Mouse (Mus musculus): Measurements from ENCODE around the gene Vars2. TPM values are rescaled to one million over a fixed set of nuclear protein-coding genes. Genes with fewer than 3 reads are reported as not detected.

The Vars2 gene
- 13.7 TPM for polyA plus RNA-seq (2012; fragmentation: generic; extraction: Trizol)

- no peaks in the 10 kb centered on the region for H3K27me3 ChIP-seq (ENCODE audit: control insufficient read depth, insufficient read depth, insufficient read length)
- H3K79me2 ChIP-seq (ENCODE audit: control insufficient read depth, insufficient read depth), result no peaks in the 10 kb centered on the region
- peak within 1 kb of the TSS; percentile 76 for H3K4me3 ChIP-seq
- H3K4me2 ChIP-seq (ENCODE audit: low read depth), result peak within 1 kb of the TSS; percentile 97
- peak within 1 kb of the TSS; percentile 36 for H3ac ChIP-seq (ENCODE audit: control insufficient read depth, insufficient read length)
- no peaks in the 10 kb centered on the region for H3K36me3 ChIP-seq (ENCODE audit: control insufficient read depth, insufficient read depth)
- TF ChIP-seq SRF (IDR thresholded peaks at IDR 0.05; ENCODE audit: control insufficient read depth, insufficient read length, low read depth), result no peak
- no peak for TF ChIP-seq USF1 (IDR thresholded peaks at IDR 0.05; ENCODE audit: low read depth)
- no peak for TF ChIP-seq MAX (IDR thresholded peaks at IDR 0.05; ENCODE audit: low read depth)
- peak in 1 of 3 experiments; percentile 10 for TF ChIP-seq MYOG (IDR thresholded peaks at IDR 0.05; ENCODE audit: control insufficient read depth in 1 of 3, insufficient read depth in 1 of 3, insufficient read length in 2 of 3, low read depth in 2 of 3)
- no peak for TF ChIP-seq TCF12 (IDR thresholded peaks at IDR 0.05; ENCODE audit: insufficient read depth, poor library complexity, severe bottlenecking)
- peak; percentile 74 for TF ChIP-seq POLR2A (IDR thresholded peaks at IDR 0.05; ENCODE audit: insufficient read length, low read depth)
- TF ChIP-seq CEBPB (IDR thresholded peaks at IDR 0.05; ENCODE audit: insufficient read depth, poor library complexity, severe bottlenecking), result no peak
- TF ChIP-seq REST (IDR thresholded peaks at IDR 0.05; ENCODE audit: insufficient read depth, insufficient read length), result no peak
- peak; percentile 88 for TF ChIP-seq POLR2AphosphoS2 (IDR thresholded peaks at IDR 0.05; ENCODE audit: insufficient read length, low read depth)
- TF ChIP-seq E2F4 (IDR thresholded peaks at IDR 0.05; ENCODE audit: insufficient read depth), result no peak
- no peak for TF ChIP-seq MYOD1 (IDR thresholded peaks at IDR 0.05; ENCODE audit: control insufficient read depth in 1 of 3, insufficient read length in 2 of 3, low read depth in 2 of 3)
Measured at GRCm38 (mm10) chr17:35667334-35668065, at the start of gene Vars2. Vars2 (minus strand) TSS chr17:35667592.

GRCm38 (mm10) chr17:35717080-35717479 lies 49.7 kb upstream of the Vars2 start:
- TF ChIP-seq USF1 (IDR thresholded peaks at IDR 0.05; ENCODE audit: low read depth) (peak; percentile 2), MYOG (IDR thresholded peaks at IDR 0.05; ENCODE audit: control insufficient read depth in 1 of 3, insufficient read depth in 1 of 3, insufficient read length in 2 of 3, low read depth in 2 of 3) (no peak)
- Histone ChIP-seq H3K79me2 (ENCODE audit: control insufficient read depth, insufficient read depth) (no peaks in the 10 kb centered on the region), H3K36me3 (ENCODE audit: control insufficient read depth, insufficient read depth) (no peaks in the 10 kb centered on the region), H3K27me3 (ENCODE audit: control insufficient read depth, insufficient read depth, insufficient read length) (no peaks in the 10 kb centered on the region), H3K4me3 (no peak overlapping the region), H3K4me2 (ENCODE audit: low read depth) (no peak overlapping the region), H3ac (ENCODE audit: control insufficient read depth, insufficient read length) (no peak overlapping the region)

GRCm38 (mm10) chr17:35716114-35716513 lies 48.7 kb upstream of the Vars2 start:
- Histone ChIP-seq H3ac (ENCODE audit: control insufficient read depth, insufficient read length) (no peak overlapping the region), H3K4me3 (no peak overlapping the region), H3K4me2 (ENCODE audit: low read depth) (no peak overlapping the region), H3K79me2 (ENCODE audit: control insufficient read depth, insufficient read depth) (no peaks in the 10 kb centered on the region), H3K36me3 (ENCODE audit: control insufficient read depth, insufficient read depth) (no peaks in the 10 kb centered on the region), H3K27me3 (ENCODE audit: control insufficient read depth, insufficient read depth, insufficient read length) (no peaks in the 10 kb centered on the region)
- TF ChIP-seq E2F4 (IDR thresholded peaks at IDR 0.05; ENCODE audit: insufficient read depth), result no peak
- no peak for TF ChIP-seq MAX (IDR thresholded peaks at IDR 0.05; ENCODE audit: low read depth)
- no peak for TF ChIP-seq TCF12 (IDR thresholded peaks at IDR 0.05; ENCODE audit: insufficient read depth, poor library complexity, severe bottlenecking)
- TF ChIP-seq POLR2AphosphoS2 (IDR thresholded peaks at IDR 0.05; ENCODE audit: insufficient read length, low read depth), result no peak
- TF ChIP-seq MYOD1 (IDR thresholded peaks at IDR 0.05; ENCODE audit: control insufficient read depth in 1 of 3, insufficient read length in 2 of 3, low read depth in 2 of 3), result no peak
- TF ChIP-seq SRF (IDR thresholded peaks at IDR 0.05; ENCODE audit: control insufficient read depth, insufficient read length, low read depth), result no peak

DNA sequence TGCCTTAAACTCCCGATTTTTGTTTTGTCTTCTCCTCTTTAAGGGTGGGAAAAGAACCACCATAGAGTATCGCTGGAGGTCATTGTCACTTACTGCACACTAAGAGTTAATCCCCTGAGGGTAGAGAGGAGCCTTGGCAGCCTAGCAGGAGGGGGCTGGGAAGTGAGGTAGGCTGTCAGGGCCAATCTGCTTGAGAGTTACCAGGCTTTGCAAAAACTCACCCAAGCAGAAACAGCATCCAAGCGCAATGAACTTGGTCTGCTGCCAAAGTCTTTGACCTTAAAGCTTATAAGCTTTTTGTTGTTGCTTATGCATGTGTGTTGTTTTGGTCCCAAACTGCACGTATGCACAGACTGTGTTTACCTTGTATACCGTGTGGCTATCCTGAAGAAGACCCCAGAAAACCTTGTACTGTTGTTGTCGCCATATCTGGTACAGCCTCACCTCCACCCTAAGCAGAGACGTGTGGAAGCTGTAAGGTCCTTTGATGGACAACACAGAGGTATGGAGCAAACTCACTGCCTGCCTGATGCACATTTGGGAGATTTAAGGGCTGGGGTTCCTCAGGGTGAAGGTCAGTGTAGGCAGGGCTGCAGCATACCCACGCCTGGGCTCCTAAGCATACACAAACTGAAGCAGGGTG lies 43.4 kb upstream of the Vars2 start:
- Histone ChIP-seq H3K36me3 (ENCODE audit: control insufficient read depth, insufficient read depth) (no peaks in the 10 kb centered on the region), H3K4me3 (no peak overlapping the region), H3ac (ENCODE audit: control insufficient read depth, insufficient read length) (no peak overlapping the region), H3K27me3 (ENCODE audit: control insufficient read depth, insufficient read depth, insufficient read length) (no peaks in the 10 kb centered on the region), H3K79me2 (ENCODE audit: control insufficient read depth, insufficient read depth) (no peaks in the 10 kb centered on the region), H3K4me2 (ENCODE audit: low read depth) (no peak overlapping the region)
- TF ChIP-seq POLR2A (IDR thresholded peaks at IDR 0.05; ENCODE audit: insufficient read length, low read depth) (no peak), CEBPB (IDR thresholded peaks at IDR 0.05; ENCODE audit: insufficient read depth, poor library complexity, severe bottlenecking) (no peak), TCF12 (IDR thresholded peaks at IDR 0.05; ENCODE audit: insufficient read depth, poor library complexity, severe bottlenecking) (no peak), MYOD1 (IDR thresholded peaks at IDR 0.05; ENCODE audit: control insufficient read depth in 1 of 3, insufficient read length in 2 of 3, low read depth in 2 of 3) (no peak), SRF (IDR thresholded peaks at IDR 0.05; ENCODE audit: control insufficient read depth, insufficient read length, low read depth) (no peak), USF1 (IDR thresholded peaks at IDR 0.05; ENCODE audit: low read depth) (no peak), TCF3 (IDR thresholded peaks at IDR 0.05; ENCODE audit: insufficient read length, low read depth) (no peak), MAX (IDR thresholded peaks at IDR 0.05; ENCODE audit: low read depth) (no peak), REST (IDR thresholded peaks at IDR 0.05; ENCODE audit: insufficient read depth, insufficient read length) (no peak), MYOG (IDR thresholded peaks at IDR 0.05; ENCODE audit: control insufficient read depth in 1 of 3, insufficient read depth in 1 of 3, insufficient read length in 2 of 3, low read depth in 2 of 3) (no peak), POLR2AphosphoS2 (IDR thresholded peaks at IDR 0.05; ENCODE audit: insufficient read length, low read depth) (no peak)

DNA sequence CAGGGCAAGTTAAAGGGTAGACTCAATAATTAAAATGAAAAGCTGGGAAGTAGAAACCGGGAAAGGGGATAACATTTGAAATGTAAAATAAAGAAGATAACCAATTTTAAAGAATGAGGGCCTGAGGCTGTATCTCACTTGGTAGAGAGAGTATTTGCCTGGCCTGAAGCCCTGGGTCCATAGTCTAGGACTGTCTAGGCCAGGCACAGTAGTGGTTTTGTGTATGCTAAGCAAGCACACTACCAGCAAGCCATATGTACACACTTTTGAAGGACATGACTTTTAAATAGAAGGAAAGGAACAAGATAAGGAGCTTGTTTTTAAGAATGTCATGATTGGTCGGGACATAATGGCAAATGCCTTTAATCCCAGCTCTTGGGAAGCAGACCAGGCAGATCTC lies 41.2 kb upstream of the Vars2 start:
- Histone ChIP-seq H3K36me3 (ENCODE audit: control insufficient read depth, insufficient read depth) (no peaks in the 10 kb centered on the region), H3K4me3 (no peak overlapping the region), H3K79me2 (ENCODE audit: control insufficient read depth, insufficient read depth) (no peaks in the 10 kb centered on the region), H3ac (ENCODE audit: control insufficient read depth, insufficient read length) (no peak overlapping the region), H3K27me3 (ENCODE audit: control insufficient read depth, insufficient read depth, insufficient read length) (no peaks in the 10 kb centered on the region), H3K4me2 (ENCODE audit: low read depth) (no peak overlapping the region)
- TF ChIP-seq REST (IDR thresholded peaks at IDR 0.05; ENCODE audit: insufficient read depth, insufficient read length), result no peak
- TF ChIP-seq TCF3 (IDR thresholded peaks at IDR 0.05; ENCODE audit: insufficient read length, low read depth), result no peak
